Mouse (Mus musculus) G1E (cell line): ENCODE data around the gene Cfap45. TPM values are rescaled to one million over a fixed set of nuclear protein-coding genes. Genes with fewer than 3 reads are reported as not detected.

ENCODE experiments used
- ATAC-seq: 2 replicates; pipeline ENCODE4 v1.8.0; 2016; ENCODE audit warnings: mild to moderate bottlenecking; ENCODE audit not compliant: insufficient number of reproducible peaks, poor library complexity, low FRiP score, severe bottlenecking; ENCODE audit errors: extremely low read depth
- DNase-seq: peaks from one replicate; pipeline ENCODE4 v3.0.0; 2012; ENCODE audit warnings: low spot score
- H3K27me3 ChIP-seq: 2 replicates; pipeline ENCODE4 v1.6.1; 2012; ENCODE audit warnings: mild to moderate bottlenecking, low read length, inconsistent platforms; ENCODE audit not compliant: insufficient read depth
- H3K36me3 ChIP-seq: replicated peaks from 2 replicates; pipeline ENCODE3; 2012; ENCODE audit warnings: mild to moderate bottlenecking, inconsistent platforms
- H3K4me1 ChIP-seq: 2 replicates; pipeline ENCODE4 v1.6.1; 2012; ENCODE audit warnings: low read depth, low read length, inconsistent platforms, mixed read lengths; ENCODE audit not compliant: insufficient read depth
- H3K4me3 ChIP-seq: 2 replicates; pipeline ENCODE4 v1.5.1; 2012; ENCODE audit warnings: low read depth, mild to moderate bottlenecking, inconsistent platforms, low read length, moderate library complexity, mixed read lengths
- H3K9me3 ChIP-seq: replicated peaks from 2 replicates; pipeline ENCODE4 v1.6.1; 2012; ENCODE audit warnings: inconsistent platforms
- CTCF ChIP-seq: IDR thresholded peaks from 2 replicates; pipeline ENCODE4 v1.5.1; 2012; ENCODE audit warnings: low read depth, low read length, inconsistent platforms, mixed read lengths
- GATA1 ChIP-seq: IDR thresholded peaks from 2 replicates; pipeline ENCODE4 v1.6.1; 2012; ENCODE audit warnings: borderline replicate concordance, low read length, inconsistent platforms, mixed read lengths
- GATA2 ChIP-seq: IDR thresholded peaks from 2 replicates; pipeline ENCODE4 v1.6.1; 2012; ENCODE audit warnings: low read depth, low read length, inconsistent platforms, borderline replicate concordance
- POLR2AphosphoS5 ChIP-seq: IDR thresholded peaks from 2 replicates; pipeline ENCODE4 v1.6.1; 2012; ENCODE audit warnings: low read depth, low read length, inconsistent platforms; ENCODE audit not compliant: insufficient replicate concordance
- TAL1 ChIP-seq: conservative IDR thresholded peaks from 2 replicates; pipeline ENCODE4 v1.6.1; 2012; ENCODE audit warnings: low read depth, low read length, inconsistent platforms, mixed read lengths
- polyA plus RNA-seq: library from polyadenylated mRNA; stranded (reverse); fragments of >175 nt; gene quantifications from 2 replicates; pipeline ENCODE4 v1.2.3, GENCODE M21; 2012
- total RNA-seq, 2 experiments: library from RNA; stranded (forward) in 1 of 2; stranded (reverse) in 1 of 2; fragments of 200-1000 nt in 1 of 2; fragments of >200 nt in 1 of 2; fragmentation: Nextera tagmentation in 1 of 2; gene quantifications; 2 replicates each; pipeline ENCODE4 v1.2.3; 2014 to 2017

Cfap45 gene
- total and polyA plus RNA-seq, 3 experiments = 0.33 to 4.6 TPM; not detected in 1

GRCm38 (mm10) chr1:172532551-172532950, 11.9 kb downstream of the Cfap45 start:
- Histone ChIP-seq H3K27me3 (peaks cover 5% of the 10 kb centered on the region), H3K36me3 (no peaks in the 10 kb centered on the region), H3K4me3 (no peak overlapping the region), H3K9me3 (no peaks in the 10 kb centered on the region), H3K4me1 (no peaks in the 10 kb centered on the region)
- no peak for DNase-seq
- TF ChIP-seq TAL1 (no peak), GATA2 (no peak), GATA1 (no peak), CTCF (no peak), POLR2AphosphoS5 (no peak)
- ATAC-seq = no peak

GRCm38 (mm10) chr1:172535116-172535515, 14.5 kb downstream of the Cfap45 start:
- ATAC-seq (no peak), DNase-seq (no peak)
- peaks cover 6% of the 10 kb centered on the region for H3K27me3 ChIP-seq
- no peak overlapping the region for H3K4me3 ChIP-seq
- no peaks in the 10 kb centered on the region for H3K36me3 ChIP-seq
- no peaks in the 10 kb centered on the region for H3K9me3 ChIP-seq
- TF ChIP-seq GATA1 = no peak
- TF ChIP-seq GATA2 = no peak
- no peak for TF ChIP-seq POLR2AphosphoS5
- TF ChIP-seq TAL1 = no peak
- no peak for TF ChIP-seq CTCF
- H3K4me1 ChIP-seq = no peaks in the 10 kb centered on the region

- TF ChIP-seq TAL1 = no peak
- TF ChIP-seq CTCF = no peak
- no peak for TF ChIP-seq POLR2AphosphoS5
- no peak for TF ChIP-seq GATA1
- no peak for TF ChIP-seq GATA2
- no peak overlapping the region for H3K4me3 ChIP-seq
- H3K9me3 ChIP-seq = peaks cover 4% of the 10 kb centered on the region; the same call in 1 of the 2 replicates
- H3K36me3 ChIP-seq = no peaks in the 10 kb centered on the region
- ATAC-seq (no peak), DNase-seq (no peak)
- no peaks in the 10 kb centered on the region for H3K4me1 ChIP-seq
- H3K27me3 ChIP-seq = peaks cover 3% of the 10 kb centered on the region; the same call in 1 of the 2 replicates
Measured at GRCm38 (mm10) chr1:172539827-172540226, 19.2 kb downstream of the Cfap45 start.

GRCm38 (mm10) chr1:172540283-172540820, 19.8 kb downstream of the Cfap45 start:
- DNase-seq (no peak), ATAC-seq (no peak)
- TF ChIP-seq GATA1 = no peak
- no peak for TF ChIP-seq TAL1
- no peak for TF ChIP-seq CTCF
- TF ChIP-seq POLR2AphosphoS5 = no peak
- TF ChIP-seq GATA2 = no peak
- peaks cover 9% of the 10 kb centered on the region; the same call in 1 of the 2 replicates for H3K9me3 ChIP-seq
- no peaks in the 10 kb centered on the region for H3K4me1 ChIP-seq
- H3K27me3 ChIP-seq = peaks cover 3% of the 10 kb centered on the region; the same call in 1 of the 2 replicates
- no peaks in the 10 kb centered on the region for H3K36me3 ChIP-seq
- no peak overlapping the region for H3K4me3 ChIP-seq

- TF ChIP-seq TAL1 (no peak), GATA2 (no peak), CTCF (no peak), POLR2AphosphoS5 (no peak), GATA1 (no peak)
- H3K9me3 ChIP-seq = peaks cover 14% of the 10 kb centered on the region
- DNase-seq = no peak
Measured at GRCm38 (mm10) chr1:172546062-172546461, 25.5 kb downstream of the Cfap45 start.

GRCm38 (mm10) chr1:172548501-172548900, 27.9 kb downstream of the Cfap45 start:
- Histone ChIP-seq H3K9me3 (peaks cover 14% of the 10 kb centered on the region), H3K36me3 (no peaks in the 10 kb centered on the region), H3K27me3 (no peaks in the 10 kb centered on the region), H3K4me1 (no peaks in the 10 kb centered on the region), H3K4me3 (no peak overlapping the region)
- DNase-seq (no peak), ATAC-seq (no peak)
- TF ChIP-seq GATA1 (no peak), GATA2 (no peak), CTCF (no peak), TAL1 (no peak), POLR2AphosphoS5 (no peak)

More at GRCm38 (mm10) chr1:172546062-172546461, 25.5 kb downstream of the Cfap45 start:
- Histone ChIP-seq H3K4me1 (no peaks in the 10 kb centered on the region), H3K36me3 (no peaks in the 10 kb centered on the region), H3K4me3 (no peak overlapping the region), H3K27me3 (no peaks in the 10 kb centered on the region)
- ATAC-seq = no peak

- DNase-seq = no peak
- no peak for TF ChIP-seq GATA1
- no peak for TF ChIP-seq TAL1
- no peak for TF ChIP-seq GATA2
- TF ChIP-seq CTCF = no peak
- no peak for TF ChIP-seq POLR2AphosphoS5
- H3K27me3 ChIP-seq = no peaks in the 10 kb centered on the region
- H3K36me3 ChIP-seq = no peaks in the 10 kb centered on the region
- no peak overlapping the region for H3K4me3 ChIP-seq
- H3K4me1 ChIP-seq = no peaks in the 10 kb centered on the region
- no peak for ATAC-seq
- peaks cover 14% of the 10 kb centered on the region for H3K9me3 ChIP-seq
Measured at GRCm38 (mm10) chr1:172549314-172549713, 28.7 kb downstream of the Cfap45 start.
